10 mouse cellular contexts compared by ENCODE assay signal in genomic region chr14:32532381-32533147, GRCm38 (mm10). TPM values are rescaled to one million over a fixed set of nuclear protein-coding genes. Genes with fewer than 3 reads are reported as not detected.
A peak's percentile ranks its signal among the peaks of the same experiment; 100 is the strongest.
DNase-seq lines count a peak whose midpoint lies in the region; ATAC-seq and TF ChIP-seq lines count a peak whose summit lies in the region.
"Had no signal": no experiment of that assay in that cellular context is flagged by ENCODE, and none has a peak within 500 bp of the region (broad histone marks: within the 10 kb centered on the region; RNA-seq: fewer than 3 reads in every experiment).

No protein-coding gene starts in this region.

- peaks cover 27% of the 10 kb centered on the region for H3K36me3 ChIP-seq in midbrain, embryonic 13.5 days
- H3K36me3 ChIP-seq in midbrain, embryonic 11.5 days (ENCODE audit: control insufficient read depth, insufficient read depth, low read length): peaks cover 2% of the 10 kb centered on the region; the same call in 1 of the 2 replicates
- peaks cover 8% of the 10 kb centered on the region for H3K36me3 ChIP-seq in forebrain, embryonic 15.5 days

- peaks cover 14% of the 10 kb centered on the region for H3K4me1 ChIP-seq in midbrain, embryonic 13.5 days (replicated peaks)
- H3K4me1 ChIP-seq in midbrain, embryonic 11.5 days (ENCODE audit: control insufficient read depth, insufficient read depth, low read length): no peaks in the 10 kb centered on the region
- H3K4me1 ChIP-seq in forebrain, embryonic 15.5 days: peaks cover 27% of the 10 kb centered on the region

- no peak overlapping the region for H3K4me3 ChIP-seq in gastrocnemius, adult 2 months
- H3K4me3 ChIP-seq in midbrain, embryonic 13.5 days (replicated peaks): no peak overlapping the region
- H3K4me3 ChIP-seq in midbrain, embryonic 11.5 days (ENCODE audit: low read depth, low read length): no peak overlapping the region
- H3K4me3 ChIP-seq in forebrain, embryonic 15.5 days: no peak overlapping the region

- 77% methylated on average over 7 of the region's 7 CpGs for WGBS in midbrain, embryonic 13.5 days
- 72% methylated on average over 7 of the region's 7 CpGs for WGBS in midbrain, embryonic 11.5 days
- WGBS in forebrain, embryonic 15.5 days: 48% methylated on average over 7 of the region's 7 CpGs

- intact Hi-C loops in gastrocnemius, adult 2 months (cut with DNase I): loop anchor here (10.0 kb wide), 1 partner anchor 172 kb away; no protein-coding TSS in a partner anchor

- peak; percentile 74 for DNase-seq in gastrocnemius, adult 2 months
- no peak for DNase-seq in gastrocnemius, postnatal 4 days (ENCODE audit: low spot score in 2 of 2)
- DNase-seq in midbrain, embryonic 11.5 days (ENCODE audit: low spot score, missing footprints): no peak
- peak; percentile 32 for DNase-seq in telencephalon, adult 2 months (ENCODE audit: low read depth, low spot score)
- DNase-seq in retina, postnatal 1 day: no peak
- DNase-seq: kidney, adult 9 months; lung, embryonic 14.5 days had no signal

- no peaks in the 10 kb centered on the region for H3K9me3 ChIP-seq in midbrain, embryonic 13.5 days
- H3K9me3 ChIP-seq in midbrain, embryonic 11.5 days (ENCODE audit: control insufficient read depth, low read length): no peaks in the 10 kb centered on the region
- no peaks in the 10 kb centered on the region for H3K9me3 ChIP-seq in forebrain, embryonic 15.5 days

- H3K9ac ChIP-seq in midbrain, embryonic 13.5 days (replicated peaks): 0 out of 2 replicates have a peak overlapping the region, but pooled peaks have one; percentile 0
- H3K9ac ChIP-seq in midbrain, embryonic 11.5 days (ENCODE audit: low read length): no peak overlapping the region
- no peak overlapping the region for H3K9ac ChIP-seq in forebrain, embryonic 15.5 days (replicated peaks)
- H3K9ac ChIP-seq: lung, embryonic 14.5 days had no signal

- H3K4me2 ChIP-seq in midbrain, embryonic 13.5 days (replicated peaks): no peak overlapping the region
- no peak overlapping the region for H3K4me2 ChIP-seq in midbrain, embryonic 11.5 days
- no peak overlapping the region for H3K4me2 ChIP-seq in forebrain, embryonic 15.5 days (replicated peaks)
- H3K4me2 ChIP-seq: lung, embryonic 14.5 days had no signal

- no peak for ATAC-seq in midbrain, embryonic 13.5 days
- ATAC-seq in midbrain, embryonic 11.5 days (ENCODE audit: low FRiP score): no peak
- ATAC-seq in forebrain, embryonic 15.5 days (replicated peaks): 0 out of 2 replicates have a peak, but pooled peaks have one; percentile 41
- no peak for ATAC-seq in inflammation-experienced regulatory T-cells, adult 6 months

- no peak for TF ChIP-seq CTCF in gastrocnemius, adult 2 months (IDR thresholded peaks at IDR 0.05)

- peak overlapping the region; percentile 89 for H3K27ac ChIP-seq in gastrocnemius, adult 2 months
- no peak overlapping the region for H3K27ac ChIP-seq in midbrain, embryonic 13.5 days
- no peak overlapping the region for H3K27ac ChIP-seq in midbrain, embryonic 11.5 days (ENCODE audit: low read depth, low read length)
- H3K27ac ChIP-seq in forebrain, embryonic 15.5 days (replicated peaks): no peak overlapping the region; the same call in 1 of the 2 replicates

- no peaks in the 10 kb centered on the region for H3K27me3 ChIP-seq in midbrain, embryonic 13.5 days
- H3K27me3 ChIP-seq in midbrain, embryonic 11.5 days (ENCODE audit: control insufficient read depth, insufficient read depth, low read length): no peaks in the 10 kb centered on the region
- no peaks in the 10 kb centered on the region for H3K27me3 ChIP-seq in forebrain, embryonic 15.5 days

RNA-seq across cellular contexts. Expression of gene Ercc6, which starts 19.2 kb away (rescaled TPM):
- 1 to 10 TPM; 4.4 to 4.5 TPM for total RNA-seq in gastrocnemius, adult 2 months (2021)
- total RNA-seq in gastrocnemius, postnatal 4 days (2021): 10 to 100 TPM in 1 of 2 experiments, 1 to 10 TPM in 1; 10.0 to 13.6 TPM
- 32.4 and 33.8 TPM in 2 replicates for polyA plus RNA-seq in midbrain, embryonic 13.5 days (2015; fragmentation: Nextera tagmentation; extraction: Ambion mirVana)
- polyA plus RNA-seq in midbrain, embryonic 11.5 days (2014; fragmentation: Nextera tagmentation; extraction: Ambion mirVana): 29.3 and 30.1 TPM in 2 replicates
- polyA plus RNA-seq in forebrain, embryonic 15.5 days (2015; fragmentation: Nextera tagmentation; extraction: Ambion mirVana): 28.1 and 28.5 TPM in 2 replicates
- polyA plus RNA-seq in inflammation-experienced regulatory T-cells, adult 6 months (2017; shearing (Covaris generic)): 1 to 10 TPM; 4.3 to 8.8 (median 5.5) TPM

Comparison
In these comparisons a context has a peak if more than half of its experiments do, and no peak if none do; other contexts are left out.
1. DNase-seq: peak in gastrocnemius, adult 2 months (single experiment) and telencephalon, adult 2 months (single experiment); none in gastrocnemius, postnatal 4 days (0 of 2), midbrain, embryonic 11.5 days (single experiment) and retina, postnatal 1 day (single experiment).